Mouse (Mus musculus) right cerebral cortex, adult 18-20 months (tissue): ENCODE measurements around the gene Olfr381.
"Not testable (repeated sequence)": the region's sequence is repeated elsewhere in the genome, so short reads cannot be mapped to it uniquely, and the experiment has no call there.

Source experiments
- DNase-seq: peaks from one replicate; pipeline ENCODE4 v3.0.0; 2022; ENCODE audit warnings: mixed read lengths

Gene Olfr381

DNA sequence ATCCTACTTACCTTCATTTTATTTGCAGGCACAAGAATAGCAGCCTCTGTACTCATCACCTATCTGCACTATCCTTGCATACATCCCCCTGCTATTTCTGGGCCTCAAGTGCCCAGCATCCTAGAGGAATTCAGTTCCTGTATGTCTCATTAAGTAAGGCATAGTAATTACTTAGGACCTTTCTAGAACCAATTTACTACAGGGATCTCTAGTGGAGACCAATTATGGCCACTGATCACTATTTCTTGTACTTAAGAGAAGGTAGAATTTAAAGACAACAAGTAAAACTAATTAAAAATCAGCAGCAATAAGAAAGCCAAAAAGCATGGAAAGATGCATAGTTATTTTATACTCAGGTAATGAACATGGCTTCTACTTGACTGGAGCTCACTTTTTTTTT is at the start of gene Olfr381:
Gene Olfr381 (minus strand): TSS at position 101 of the 400 bp plus-strand sequence.
- no peak for DNase-seq

DNA sequence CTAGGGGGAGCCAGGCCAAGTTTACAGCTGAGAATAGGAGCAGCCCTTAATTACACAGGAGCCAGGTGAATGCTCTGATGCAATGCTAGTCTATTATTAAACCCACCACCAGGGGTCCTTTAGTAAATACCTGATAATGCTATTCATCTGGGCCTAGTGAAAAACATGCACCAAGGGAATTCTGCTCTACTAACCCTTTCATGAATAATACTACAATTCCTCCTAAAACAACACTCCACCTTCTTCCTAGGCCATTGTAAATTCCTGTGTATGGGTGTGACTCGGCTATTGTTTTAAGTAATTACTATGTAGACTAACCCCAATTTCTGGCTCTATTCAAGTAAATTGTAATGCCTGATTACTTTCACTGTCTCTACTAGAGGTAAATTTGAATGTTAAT is 37.6 kb upstream of the Olfr381 start:
- DNase-seq, result not testable (repeated sequence)

DNA sequence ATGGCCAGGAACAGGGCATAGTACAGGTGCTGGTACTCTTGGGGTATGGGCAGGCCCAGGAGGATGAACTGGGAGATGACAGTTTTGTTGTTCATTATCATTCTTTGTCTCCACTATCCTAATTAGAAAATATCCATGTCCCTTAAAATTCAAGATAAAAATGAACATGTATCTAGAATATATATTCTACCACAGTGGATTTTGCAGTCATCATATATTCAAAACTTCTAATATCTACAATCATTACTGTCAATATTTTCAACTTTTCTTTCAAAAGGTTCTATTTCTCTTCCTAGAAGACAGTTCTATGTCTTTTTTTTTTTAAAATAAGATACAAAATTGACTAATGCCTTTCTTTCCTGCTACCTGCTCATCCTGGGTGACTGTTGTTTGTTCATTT is 25.7 kb upstream of the Olfr381 start, which contains the start of gene Olfr382:
Gene Olfr382 (minus strand): TSS at position 101 of the 400 bp plus-strand sequence.
- no peak for DNase-seq

DNA sequence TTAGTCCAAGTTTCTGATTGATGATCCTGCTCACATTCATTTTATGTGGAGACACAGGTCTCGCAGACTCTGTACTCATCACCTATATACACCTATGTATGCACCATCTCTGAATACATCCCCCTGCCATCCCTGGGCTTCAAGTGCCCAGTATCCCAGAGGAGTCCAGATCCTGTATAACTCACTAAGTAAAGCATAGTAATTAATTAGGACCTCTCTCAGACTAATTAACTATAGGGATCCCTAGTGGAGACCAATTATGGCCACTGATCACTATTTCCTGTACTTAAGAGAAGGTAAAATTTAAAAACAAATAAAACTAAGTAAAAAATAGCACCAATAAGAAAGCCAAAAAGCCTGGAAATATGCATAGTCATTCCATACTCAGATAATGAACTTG is 34.0 kb downstream of the Olfr381 start, which contains the start of gene Olfr380:
Gene Olfr380 (minus strand): TSS at position 101 of the 400 bp plus-strand sequence.
- DNase-seq, result no peak
